13 mouse cellular contexts compared by ENCODE assay signal in genomic region chr11:115234320-115235044, GRCm38 (mm10). TPM values are rescaled to one million over a fixed set of nuclear protein-coding genes. Genes with fewer than 3 reads are reported as not detected.
A peak's percentile ranks its signal among the peaks of the same experiment; 100 is the strongest.
DNase-seq lines count a peak whose midpoint lies in the region; ATAC-seq and TF ChIP-seq lines count a peak whose summit lies in the region.
"Had no signal": no experiment of that assay in that cellular context is flagged by ENCODE, and none has a peak within 500 bp of the region (broad histone marks: within the 10 kb centered on the region; RNA-seq: fewer than 3 reads in every experiment).

No protein-coding gene starts in this region.

- no peak overlapping the region for H3K4me3 ChIP-seq in gastrocnemius, adult 2 months
- no peak overlapping the region for H3K4me3 ChIP-seq in lung, embryonic 16.5 days (ENCODE audit: low read length)
- no peak overlapping the region for H3K4me3 ChIP-seq in hindbrain, embryonic 13.5 days
- H3K4me3 ChIP-seq: intestine, embryonic 15.5 days; neural tube, embryonic 12.5 days had no signal

- intact Hi-C loops in gastrocnemius, adult 2 months (cut with DNase I) = no loop called here
- intact Hi-C loops in gastrocnemius, postnatal 36 days (cut with DNase I) = no loop called here

- ATAC-seq in lung, embryonic 16.5 days (ENCODE audit: low read depth) = peak; percentile 26; the same call in 1 of the 2 replicates
- ATAC-seq in hindbrain, embryonic 13.5 days (ENCODE audit: low FRiP score) = peak; percentile 14; the same call in 1 of the 2 replicates
- ATAC-seq: activated CD4-positive, CD25-positive, alpha-beta regulatory T cell, adult 4 months; intestine, embryonic 15.5 days had no signal

- TF ChIP-seq CTCF in gastrocnemius, adult 2 months (IDR thresholded peaks at IDR 0.05) = no peak

- H3K9ac ChIP-seq in lung, embryonic 16.5 days (ENCODE audit: low read length) = no peak overlapping the region
- no peak overlapping the region for H3K9ac ChIP-seq in hindbrain, embryonic 13.5 days
- H3K9ac ChIP-seq: intestine, embryonic 15.5 days; neural tube, embryonic 12.5 days had no signal

- H3K27ac ChIP-seq in gastrocnemius, adult 2 months = no peak overlapping the region
- H3K27ac ChIP-seq in lung, embryonic 16.5 days (ENCODE audit: low read length) = no peak overlapping the region
- H3K27ac ChIP-seq in hindbrain, embryonic 13.5 days = peak overlapping the region; percentile 35; the same call in 1 of the 2 replicates
- H3K27ac ChIP-seq: intestine, embryonic 15.5 days had no signal

- peaks cover 13% of the 10 kb centered on the region for H3K4me1 ChIP-seq in lung, embryonic 16.5 days (replicated peaks; ENCODE audit: control insufficient read depth, insufficient read depth, low read length)
- peaks cover 86% of the 10 kb centered on the region for H3K4me1 ChIP-seq in hindbrain, embryonic 13.5 days (replicated peaks)

- H3K4me2 ChIP-seq in lung, embryonic 16.5 days (ENCODE audit: low read depth, low read length) = no peak overlapping the region
- no peak overlapping the region for H3K4me2 ChIP-seq in hindbrain, embryonic 13.5 days
- H3K4me2 ChIP-seq: intestine, embryonic 15.5 days; neural tube, embryonic 12.5 days had no signal

- no peaks in the 10 kb centered on the region for H3K27me3 ChIP-seq in lung, embryonic 16.5 days (ENCODE audit: control insufficient read depth, insufficient read depth, low read depth, low read length)
- peaks cover 37% of the 10 kb centered on the region for H3K27me3 ChIP-seq in hindbrain, embryonic 13.5 days
- H3K27me3 ChIP-seq: intestine, embryonic 15.5 days; neural tube, embryonic 12.5 days had no signal

- 58% methylated on average over 15 of the region's 15 CpGs for WGBS in lung, embryonic 16.5 days
- 72% methylated on average over 13 of the region's 15 CpGs for whole genome bisulfite sequencing in hindbrain, embryonic 13.5 days

- H3K36me3 ChIP-seq in lung, embryonic 16.5 days (ENCODE audit: control insufficient read depth, insufficient read depth, low read length) = no peaks in the 10 kb centered on the region
- no peaks in the 10 kb centered on the region for H3K36me3 ChIP-seq in hindbrain, embryonic 13.5 days
- H3K36me3 ChIP-seq: intestine, embryonic 15.5 days; neural tube, embryonic 12.5 days had no signal

- peak; percentile 51 for DNase-seq in gastrocnemius, adult 2 months
- no peak for DNase-seq in gastrocnemius, postnatal 36 days
- no peak for DNase-seq in lung, adult 18-20 months
- peak; percentile 39 to 44 for DNase-seq in adrenal gland, adult 18-20 months (ENCODE audit: low spot score in 2 of 2)
- no peak for DNase-seq in right cerebral cortex, postnatal 10 days (ENCODE audit: low spot score in 2 of 2)
- DNase-seq in frontal cortex, postnatal 25 days (ENCODE audit: low spot score in 2 of 2) = no peak
- DNase-seq: heart, adult 18-20 months; thymus, postnatal 25 days had no signal

- no peaks in the 10 kb centered on the region for H3K9me3 ChIP-seq in lung, embryonic 16.5 days (ENCODE audit: control insufficient read depth, low read length)
- H3K9me3 ChIP-seq in hindbrain, embryonic 13.5 days = no peaks in the 10 kb centered on the region
- H3K9me3 ChIP-seq: intestine, embryonic 15.5 days; neural tube, embryonic 12.5 days had no signal

RNA-seq across cellular contexts. Expression of gene Grin2c, which starts 32.6 kb away (rescaled TPM):
- total RNA-seq in gastrocnemius, adult 2 months (2021) = under 1 TPM in 1 of 2 experiments, not detected in 1; 0.06 TPM
- total RNA-seq in gastrocnemius, postnatal 36 days (2021) = not detected
- polyA plus RNA-seq in lung, embryonic 16.5 days (2015; fragmentation: Nextera tagmentation; extraction: Ambion mirVana) = 0.06 TPM in 1 of 2 replicates, not detected in the other
- total RNA-seq in adrenal gland, adult 18-20 months (2021) = 10 to 100 TPM in 1 of 2 experiments, 1 to 10 TPM in 1; 2.2 to 10.6 TPM
- 0.22 TPM in 2 replicates for polyA plus RNA-seq in hindbrain, embryonic 13.5 days (2015; fragmentation: Nextera tagmentation; extraction: Ambion mirVana)
- polyA plus RNA-seq: activated CD4-positive, CD25-positive, alpha-beta regulatory T cell, adult 4 months had no signal

RNA-seq across cellular contexts. Expression of gene Fdxr, which starts 42.4 kb away (rescaled TPM):
- total RNA-seq in gastrocnemius, adult 2 months (2021) = 1 to 10 TPM; 2.9 to 4.4 TPM
- total RNA-seq in gastrocnemius, postnatal 36 days (2021) = 1 to 10 TPM; 3.6 to 4.4 TPM
- 14.1 and 14.2 TPM in 2 replicates for polyA plus RNA-seq in lung, embryonic 16.5 days (2015; fragmentation: Nextera tagmentation; extraction: Ambion mirVana)
- total RNA-seq in adrenal gland, adult 18-20 months (2021) = 1,000 to 10,000 TPM; 1,063 to 1,343 TPM
- polyA plus RNA-seq in hindbrain, embryonic 13.5 days (2015; fragmentation: Nextera tagmentation; extraction: Ambion mirVana) = 18.1 and 20.8 TPM in 2 replicates

RNA-seq across cellular contexts. Expression of gene Nat9, which starts 46.8 kb away (rescaled TPM):
- total RNA-seq in gastrocnemius, adult 2 months (2021) = 10 to 100 TPM; 12.7 to 16.3 TPM
- total RNA-seq in gastrocnemius, postnatal 36 days (2021) = 10 to 100 TPM; 10.6 to 12.9 TPM
- polyA plus RNA-seq in lung, embryonic 16.5 days (2015; fragmentation: Nextera tagmentation; extraction: Ambion mirVana) = 26.0 and 29.8 TPM in 2 replicates
- total RNA-seq in adrenal gland, adult 18-20 months (2021) = 10 to 100 TPM; 26.2 to 27.6 TPM
- 21.5 and 22.0 TPM in 2 replicates for polyA plus RNA-seq in hindbrain, embryonic 13.5 days (2015; fragmentation: Nextera tagmentation; extraction: Ambion mirVana)

RNA-seq across cellular contexts. Expression of gene Tmem104, which starts 47.2 kb away (rescaled TPM):
- 1 to 10 TPM; 7.3 to 7.4 TPM for total RNA-seq in gastrocnemius, adult 2 months (2021)
- total RNA-seq in gastrocnemius, postnatal 36 days (2021) = 1 to 10 TPM; 4.5 to 6.0 TPM
- polyA plus RNA-seq in lung, embryonic 16.5 days (2015; fragmentation: Nextera tagmentation; extraction: Ambion mirVana) = 8.6 and 9.1 TPM in 2 replicates
- total RNA-seq in adrenal gland, adult 18-20 months (2021) = 10 to 100 TPM; 20.3 to 20.7 TPM
- 11.2 and 12.1 TPM in 2 replicates for polyA plus RNA-seq in hindbrain, embryonic 13.5 days (2015; fragmentation: Nextera tagmentation; extraction: Ambion mirVana)

Comparison
In these comparisons a context has a peak if more than half of its experiments do, and no peak if none do; other contexts are left out.
1. DNase-seq: peak in gastrocnemius, adult 2 months (single experiment) and adrenal gland, adult 18-20 months (2 of 2); none in gastrocnemius, postnatal 36 days (0 of 2), lung, adult 18-20 months (0 of 2), right cerebral cortex, postnatal 10 days (0 of 2) and frontal cortex, postnatal 25 days (0 of 2).
2. RNA of gene Fdxr, which starts 42.4 kb away (total RNA-seq): 1,063 to 1,343 TPM in adrenal gland, adult 18-20 months; 3.6 to 4.4 TPM in gastrocnemius, postnatal 36 days and 2.9 to 4.4 TPM in gastrocnemius, adult 2 months; every median in the first group is over 100 times any median in the second.